Mouse (Mus musculus) testis, adult 2 months (tissue): ENCODE measurements around the gene Thrap3.

ENCODE experiments used
- CTCF ChIP-seq: fragments of 200-500 bp; IDR thresholded peaks from 2 replicates; pipeline ENCODE4 v1.5.1; 2012; ENCODE audit warnings: low read depth, mild to moderate bottlenecking, inconsistent platforms, low read length, moderate library complexity; ENCODE audit not compliant: control insufficient read depth, insufficient read depth, insufficient replicate concordance
- POLR2A ChIP-seq: fragments of 200-500 bp; IDR thresholded peaks from 2 replicates; pipeline ENCODE4 v1.6.1; 2012; ENCODE audit warnings: low read depth, mild to moderate bottlenecking, inconsistent platforms, low read length, moderate library complexity; ENCODE audit not compliant: control insufficient read depth

- TF ChIP-seq CTCF (no peak), POLR2A (no peak)
Measured at GRCm38 (mm10) chr4:126229900-126230299, 27.3 kb upstream of the Thrap3 start.
